Mouse (Mus musculus) left cerebral cortex, postnatal 14 days (tissue): ENCODE data around the gene Atg13. TPM values are rescaled to one million over a fixed set of nuclear protein-coding genes. Genes with fewer than 3 reads are reported as not detected.

Experiments
- DNase-seq, 2 experiments: peaks; one replicate each; pipeline ENCODE4 v3.0.0; 2021 to 2022; ENCODE audit warnings: low spot score in 2 of 2, mixed read lengths in 1 of 2
- intact Hi-C: fragments of 180-260 bp; cut with DNase I; formaldehyde crosslinking; loops from one replicate; pipeline ENCODE4 v1.15.1; 2025
- total RNA-seq, 2 experiments: library from RNA; stranded (reverse); gene quantifications; 2 replicates each; pipeline ENCODE4 v1.2.3; 2021

Gene Atg13
- total RNA-seq, 2 experiments from 2014 or later: 73.5 to 74.6 TPM

DNA sequence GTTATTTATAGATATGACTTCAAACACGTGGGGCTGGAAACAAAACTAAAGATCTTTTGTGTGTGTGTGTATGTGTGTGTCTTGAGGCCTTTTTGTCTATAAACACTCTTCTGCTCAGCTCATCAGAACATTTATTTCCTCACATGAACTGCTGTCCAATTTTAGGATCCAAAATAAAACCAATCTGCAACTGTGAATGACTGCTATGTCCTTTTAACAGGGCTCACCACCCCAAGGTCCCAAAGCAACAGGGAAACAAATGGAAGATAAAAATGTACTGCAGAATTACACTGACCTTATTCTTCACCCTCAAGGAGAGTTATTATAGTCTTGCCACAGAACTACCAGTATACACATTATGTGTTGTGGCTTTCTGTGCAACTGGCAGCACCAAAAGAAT, 11.2 kb downstream of the Atg13 start:
- no peak for DNase-seq

DNA sequence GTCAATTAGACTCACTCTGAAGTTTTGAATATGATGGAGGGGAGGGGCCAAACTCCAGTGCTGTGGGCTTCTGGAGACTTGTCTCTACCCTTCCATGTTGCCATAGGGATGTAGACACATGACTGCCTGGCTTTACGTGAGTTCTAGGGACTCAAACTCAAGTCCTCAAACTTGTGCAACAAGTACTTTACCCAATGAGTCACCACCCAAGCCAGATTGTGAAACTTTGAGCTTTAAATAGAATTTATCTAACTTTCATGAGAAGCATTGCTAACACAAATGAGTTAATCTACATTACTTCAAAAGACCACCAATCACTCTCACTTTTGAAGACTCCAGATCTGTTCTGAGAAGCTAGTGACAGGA, 14.2 kb downstream of the Atg13 start:
- no peak for DNase-seq
- intact Hi-C loops: no loop called here

More for the DNA sequence above, 11.2 kb downstream of the Atg13 start:
- intact Hi-C loops: no loop called here

DNA sequence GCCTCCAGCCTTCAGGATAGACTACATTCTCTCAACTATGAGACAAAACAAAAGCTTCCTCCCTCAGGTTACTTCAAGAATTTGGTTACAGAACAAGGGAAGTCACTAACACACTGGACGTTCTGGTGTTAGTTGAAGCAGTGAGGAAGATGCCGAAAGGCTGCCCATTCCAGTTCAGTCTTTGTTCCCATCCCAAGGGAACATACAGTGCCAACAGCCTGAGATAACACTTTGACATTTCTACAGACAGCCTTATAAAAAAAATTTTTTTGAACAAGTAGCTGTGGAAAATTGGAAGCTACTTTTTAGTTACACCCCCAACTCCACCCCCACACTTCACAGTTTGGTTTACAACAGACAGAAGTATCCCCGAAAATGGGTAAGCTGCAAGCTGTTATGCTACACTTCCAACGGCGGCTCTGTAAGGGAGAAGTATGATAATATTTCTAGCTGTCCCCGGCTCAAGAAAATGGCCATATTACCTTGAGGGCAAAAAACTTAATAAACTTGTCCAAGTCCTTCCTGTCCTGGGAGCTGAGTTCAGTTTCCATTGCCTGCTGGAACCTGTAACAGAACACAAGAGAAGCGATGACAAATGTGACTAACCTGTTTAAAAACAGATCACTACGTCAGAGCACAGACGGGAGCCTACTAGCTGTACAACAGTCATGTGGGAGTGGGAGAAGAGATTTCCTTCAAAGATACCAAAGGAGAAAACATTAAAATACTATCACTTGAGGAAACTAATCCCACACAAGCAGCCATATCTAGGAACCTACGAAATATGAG, 14.7 kb downstream of the Atg13 start:
- intact Hi-C loops: no loop called here
- DNase-seq: peak; percentile 34 to 48

DNA sequence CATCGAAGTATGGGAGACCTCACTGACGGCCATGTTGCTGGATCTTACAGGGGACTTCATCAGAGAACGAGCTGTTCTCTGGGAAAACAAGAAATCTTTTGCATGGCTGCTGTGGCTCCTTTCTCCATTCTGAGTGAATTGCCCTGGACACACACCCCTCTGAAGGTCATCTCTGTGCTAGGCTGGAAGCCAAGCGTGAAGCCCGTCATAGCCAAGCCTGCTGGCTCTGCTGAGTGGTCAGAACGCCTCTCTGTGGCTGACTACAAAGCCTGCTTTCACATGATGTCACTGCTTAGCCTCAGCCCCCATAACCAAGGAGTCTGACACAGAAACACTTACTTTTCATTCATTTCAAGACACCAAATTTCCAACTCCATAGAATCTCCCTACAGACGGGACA, 20.9 kb downstream of the Atg13 start:
- intact Hi-C loops: no loop called here

DNA sequence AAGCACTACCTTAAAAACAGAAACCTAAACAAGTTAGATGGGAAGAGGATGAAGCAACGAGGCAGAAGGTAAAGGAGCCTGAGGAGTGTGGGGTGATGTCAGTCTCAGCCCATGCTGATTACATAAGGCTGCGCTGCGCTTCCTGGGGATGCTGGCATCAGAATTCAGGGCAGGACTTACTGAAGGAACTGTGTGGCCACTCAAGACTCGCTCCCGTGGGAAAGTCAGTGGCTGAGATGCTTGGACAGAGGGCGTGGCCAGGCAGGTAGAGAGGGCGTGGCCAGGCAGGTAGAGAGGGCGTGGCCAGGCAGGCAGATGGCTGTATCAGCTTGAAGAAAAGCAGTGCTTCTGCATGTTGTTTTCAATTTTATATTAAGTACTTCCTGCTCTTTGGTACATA, 26.5 kb downstream of the Atg13 start:
- intact Hi-C loops: no loop called here
- DNase-seq: no peak

More for the DNA sequence above, 20.9 kb downstream of the Atg13 start:
- DNase-seq: peak; percentile 48

DNA sequence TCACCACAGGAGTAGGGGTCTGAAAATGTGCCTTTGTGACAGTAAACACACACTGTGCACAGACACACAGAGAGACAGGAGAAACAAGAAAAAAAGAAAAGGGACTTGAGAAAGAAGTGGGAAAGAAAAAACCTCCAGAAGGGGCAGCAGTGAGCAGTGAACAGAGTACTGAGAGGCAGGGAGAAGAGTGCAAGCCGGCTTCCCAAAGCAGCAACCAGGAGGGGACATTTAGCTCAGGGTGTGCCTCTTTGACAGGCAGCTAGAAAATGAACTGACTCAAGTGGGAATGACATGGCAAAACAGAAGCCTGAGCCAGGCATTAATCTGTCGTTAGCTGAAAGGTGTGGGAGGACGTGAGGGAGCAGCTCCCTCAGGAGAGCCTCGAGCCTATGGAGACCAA, 27.5 kb downstream of the Atg13 start:
- DNase-seq: peak; percentile 79 to 84
- intact Hi-C loops: no loop called here

DNA sequence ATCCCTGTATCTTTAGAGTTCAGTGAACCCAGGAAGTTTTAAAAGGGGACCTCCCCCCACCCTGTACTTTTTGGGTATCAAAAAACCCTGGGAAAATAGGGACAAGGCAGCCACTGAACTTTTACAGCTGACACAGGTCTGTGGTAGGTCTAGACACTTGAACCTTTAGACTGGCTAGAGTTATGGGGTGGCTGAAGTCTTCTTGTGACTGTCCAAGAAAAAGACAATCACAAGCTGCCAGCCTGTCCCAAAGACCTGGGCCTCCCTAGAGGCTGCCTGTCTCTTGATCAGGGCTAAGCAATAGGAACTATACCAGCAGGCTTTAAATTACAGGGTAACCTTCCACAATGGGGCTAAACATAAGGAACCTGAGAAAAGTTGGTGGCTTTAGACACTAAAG, 33.4 kb downstream of the Atg13 start:
- intact Hi-C loops: no loop called here

DNA sequence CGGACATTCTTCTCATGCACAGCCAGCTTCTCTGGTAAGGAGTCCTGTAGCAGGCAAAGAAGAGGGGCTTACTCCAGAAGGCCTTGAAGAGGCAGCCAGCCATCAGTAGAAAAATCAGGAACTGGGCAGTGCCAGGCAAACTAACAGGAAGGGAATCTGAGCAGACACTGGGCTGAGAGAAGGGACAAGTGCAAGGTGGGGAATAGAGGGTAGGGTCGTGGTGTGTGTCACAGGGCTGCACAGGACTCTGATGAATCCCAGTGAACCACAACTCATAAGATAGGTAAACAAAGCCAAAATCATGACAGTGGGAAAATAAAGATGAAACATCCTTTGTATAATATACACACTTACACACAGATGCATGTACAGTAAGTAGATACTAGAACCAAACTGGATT, 34.0 kb downstream of the Atg13 start:
- no peak for DNase-seq
- intact Hi-C loops: no loop called here

More for the DNA sequence above, 33.4 kb downstream of the Atg13 start:
- DNase-seq: no peak

DNA sequence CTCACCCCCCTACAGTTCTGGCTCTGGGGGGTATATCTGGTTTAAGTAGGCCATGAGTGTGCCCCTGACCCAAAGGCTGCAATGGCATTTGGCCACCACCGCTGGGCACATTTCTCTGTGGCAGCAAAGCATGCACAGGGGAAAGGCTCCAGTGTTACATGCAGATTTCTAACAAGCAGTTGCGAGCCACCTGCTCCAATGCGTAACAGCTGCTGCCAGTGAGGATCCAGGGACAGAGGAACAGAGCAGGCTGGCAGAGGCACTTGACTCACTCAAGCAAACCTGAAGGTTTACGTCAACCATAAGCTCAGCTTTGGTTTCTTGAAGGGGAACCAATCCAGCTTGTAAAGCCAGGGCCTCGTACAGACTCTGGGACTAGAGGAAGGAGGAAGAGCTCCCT, 35.5 kb downstream of the Atg13 start:
- peak; percentile 48 to 74 for DNase-seq
- intact Hi-C loops: no loop called here

DNA sequence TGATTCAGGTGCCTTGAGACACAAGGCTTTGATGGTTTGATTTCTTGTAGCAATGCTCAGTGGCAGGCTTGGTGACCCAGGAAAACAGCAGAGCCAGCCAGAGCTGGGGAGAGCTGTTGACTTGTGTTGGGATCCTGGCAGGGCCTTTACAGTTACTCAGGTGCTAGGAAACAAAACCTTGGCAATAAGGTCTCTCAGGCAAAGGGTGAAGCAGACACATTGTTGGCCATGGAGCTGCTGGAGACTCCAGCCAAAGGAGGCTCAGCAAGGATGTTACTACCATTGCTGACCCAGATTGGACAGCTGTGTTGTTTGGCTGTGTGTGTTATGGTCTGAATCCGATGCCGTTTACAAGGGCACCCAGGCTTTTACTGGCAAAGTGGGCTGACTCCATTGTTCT, 36.8 kb downstream of the Atg13 start:
- no peak for DNase-seq
- intact Hi-C loops: no loop called here

DNA sequence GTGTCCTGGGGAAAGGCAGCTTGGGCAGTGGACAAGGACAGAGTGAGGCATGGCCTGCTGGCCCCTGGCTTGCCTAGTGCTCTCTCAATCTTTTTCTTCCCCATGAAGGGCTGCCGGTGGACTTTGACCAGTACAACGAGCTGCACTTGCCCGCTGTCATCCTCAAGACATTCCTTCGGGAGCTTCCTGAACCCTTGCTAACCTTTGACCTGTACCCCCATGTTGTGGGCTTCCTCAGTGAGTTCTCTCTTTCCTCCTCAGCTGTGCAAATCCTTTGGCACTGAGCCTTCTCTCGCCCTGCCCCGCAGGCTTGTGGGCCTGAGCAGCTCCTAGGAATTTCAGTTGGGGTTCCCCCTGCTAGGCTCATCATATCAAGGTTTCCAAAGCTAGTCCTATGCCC, 40.3 kb downstream of the Atg13 start:
- intact Hi-C loops: no loop called here
- DNase-seq: no peak

DNA sequence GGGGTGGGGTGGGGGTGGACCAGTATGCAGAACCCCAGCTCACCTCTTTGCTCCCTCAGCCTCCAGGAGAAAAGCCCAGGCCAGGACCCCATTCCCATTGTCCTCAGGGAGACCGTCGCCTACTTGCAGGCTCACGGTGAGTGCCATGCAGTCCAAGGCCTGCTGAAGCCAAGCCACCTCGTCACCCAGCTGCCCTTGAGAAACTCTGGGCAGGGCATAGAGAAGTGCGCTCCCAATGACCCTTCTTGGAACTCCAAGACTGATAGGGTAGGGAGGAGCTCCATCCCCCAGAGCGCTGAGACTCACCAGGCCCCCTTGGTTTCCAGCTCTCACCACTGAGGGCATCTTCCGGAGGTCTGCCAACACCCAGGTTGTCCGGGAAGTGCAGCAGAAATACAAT, 41.0 kb downstream of the Atg13 start:
- intact Hi-C loops: no loop called here
- no peak for DNase-seq

DNA sequence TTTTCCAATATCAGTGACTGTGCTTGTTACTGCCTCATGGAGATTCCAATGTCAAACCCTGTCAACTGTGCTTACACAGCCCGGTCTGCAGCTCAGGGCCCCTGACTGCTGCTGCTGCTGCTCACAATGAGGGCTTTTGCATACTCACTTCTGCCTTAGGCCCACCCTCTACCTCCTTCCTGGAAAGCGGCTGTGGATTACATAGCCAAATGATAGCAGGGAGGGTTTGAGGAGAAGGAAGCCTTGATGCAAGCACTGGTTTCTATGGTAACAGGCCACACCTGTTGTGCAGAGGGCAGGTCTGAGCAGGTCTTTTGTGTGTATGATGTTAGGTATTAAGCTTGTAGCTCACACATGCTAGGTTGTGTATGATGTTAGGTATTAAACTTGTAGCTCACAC, 42.6 kb downstream of the Atg13 start:
- no peak for DNase-seq
- intact Hi-C loops: no loop called here

DNA sequence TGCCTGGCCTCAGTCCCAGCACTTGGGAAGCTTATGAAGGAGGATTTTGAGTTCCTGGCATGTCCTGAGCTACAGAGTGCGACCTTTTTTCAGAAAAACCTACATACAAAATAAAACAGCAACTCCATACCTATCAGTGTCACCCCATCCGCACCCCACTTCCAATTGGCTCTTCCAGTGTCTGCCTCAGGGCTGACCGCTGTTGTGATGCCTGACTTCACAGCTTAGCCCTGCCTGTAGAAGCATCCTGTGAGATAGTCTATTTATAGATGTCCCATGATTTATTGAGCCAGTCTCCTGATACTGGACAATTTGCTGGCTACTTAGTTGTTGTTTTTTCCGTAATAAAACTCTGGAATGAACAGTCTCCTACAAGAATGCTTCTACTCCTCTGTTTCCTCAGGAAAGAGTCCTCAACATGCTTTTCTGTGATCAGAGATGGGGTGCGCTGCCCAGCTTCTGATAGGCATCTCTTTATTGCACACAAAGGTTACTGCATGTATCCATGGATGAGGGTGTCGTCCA, 43.9 kb downstream of the Atg13 start:
- intact Hi-C loops: no loop called here
- no peak for DNase-seq

DNA sequence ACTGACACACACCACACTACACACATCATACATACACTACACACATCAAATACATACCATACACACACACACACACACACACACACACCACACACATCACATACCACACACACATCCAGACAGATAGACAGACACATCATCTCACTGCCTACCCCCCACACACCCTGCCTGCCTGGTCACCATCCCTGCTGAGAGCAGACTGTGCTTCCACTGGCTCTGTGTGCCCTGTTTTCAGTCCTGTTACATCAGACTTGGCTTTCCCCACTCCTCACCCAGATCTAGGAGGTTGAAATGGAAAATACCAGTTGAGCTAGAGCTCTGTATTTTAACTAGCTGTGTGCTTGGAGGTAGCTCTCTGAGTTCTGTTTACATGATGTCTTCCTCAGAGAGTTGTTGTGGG, 45.6 kb downstream of the Atg13 start:
- intact Hi-C loops: no loop called here
- no peak for DNase-seq

DNA sequence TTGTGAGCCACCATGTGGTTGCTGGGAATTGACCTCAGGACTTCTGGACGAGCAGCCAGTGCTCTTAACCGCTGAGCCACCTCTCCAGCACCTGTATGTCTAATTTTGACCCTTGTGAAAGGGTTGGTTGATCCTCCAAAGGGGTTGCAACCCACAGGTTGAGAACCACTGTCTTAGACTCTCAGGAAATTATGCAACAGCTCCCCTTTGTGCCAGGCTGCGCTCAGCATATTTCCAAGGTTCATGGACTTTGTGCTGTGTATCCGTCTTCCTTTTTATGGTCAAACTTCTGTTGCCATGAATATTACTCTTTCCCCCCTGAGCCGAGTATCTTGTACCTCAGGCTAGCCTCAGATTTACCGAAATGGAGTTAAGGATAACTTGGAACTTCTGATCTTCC, 49.4 kb downstream of the Atg13 start:
- no peak for DNase-seq
- intact Hi-C loops: no loop called here

DNA sequence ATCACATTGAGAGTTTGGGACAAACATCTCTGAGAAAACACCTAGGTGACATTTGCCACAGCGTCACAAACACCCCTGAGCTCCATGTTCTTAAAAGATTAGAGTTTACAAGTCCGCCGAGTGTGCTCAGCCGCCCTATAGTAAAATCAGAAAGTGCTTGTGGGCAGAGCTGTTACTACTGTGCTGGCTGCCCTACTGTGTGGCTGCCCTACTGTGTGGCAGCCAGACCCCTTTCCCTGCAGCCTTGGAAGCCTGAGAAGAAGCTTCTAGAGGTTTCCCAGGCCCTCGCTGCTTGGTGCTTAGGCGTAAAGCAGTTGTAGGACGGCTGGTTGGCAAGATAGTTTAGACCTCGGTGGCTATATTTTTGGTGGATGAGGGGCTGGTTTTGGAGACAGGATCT, 50.7 kb downstream of the Atg13 start:
- intact Hi-C loops: no loop called here
- no peak for DNase-seq

DNA sequence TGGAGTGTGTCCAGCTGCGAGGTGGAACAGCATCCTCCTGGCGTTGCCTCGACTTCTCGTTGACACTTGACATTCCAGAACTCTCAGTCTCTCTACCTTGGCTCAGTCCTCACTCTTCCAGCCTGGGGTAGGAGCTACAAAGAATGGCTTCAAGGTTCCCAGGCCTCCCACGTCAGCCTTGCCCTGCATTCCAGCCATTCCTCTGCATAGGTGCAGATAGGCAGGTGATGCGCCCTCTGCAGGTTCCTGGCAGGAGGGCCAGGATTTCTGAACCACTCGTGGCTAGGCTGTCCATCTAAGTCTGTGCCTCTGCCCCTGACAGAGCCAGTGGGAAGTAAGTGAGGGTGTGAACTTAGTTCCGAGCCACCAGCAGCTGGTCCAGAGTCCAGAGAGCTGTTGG, 53.6 kb downstream of the Atg13 start:
- DNase-seq: no peak
- intact Hi-C loops: no loop called here

DNA sequence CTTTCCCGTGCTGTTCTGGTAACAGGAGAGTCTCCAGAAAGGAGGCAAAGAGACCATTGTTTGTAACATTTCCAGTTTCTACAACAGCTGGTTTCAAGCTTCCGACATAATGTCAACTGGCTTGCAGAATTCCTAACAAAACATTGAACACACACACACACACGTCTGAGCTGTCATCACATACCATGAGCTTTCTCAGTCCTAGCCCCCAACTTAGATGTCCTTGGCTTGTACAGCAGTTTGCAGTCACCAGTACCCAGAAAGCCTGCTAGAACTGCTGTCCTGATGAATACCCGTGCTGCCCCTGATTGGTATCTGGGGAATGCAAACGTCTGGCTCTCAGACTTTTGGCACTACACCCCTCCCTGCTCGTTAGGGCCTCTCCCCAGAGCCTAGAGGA, 54.5 kb downstream of the Atg13 start:
- DNase-seq: no peak
- intact Hi-C loops: no loop called here

DNA sequence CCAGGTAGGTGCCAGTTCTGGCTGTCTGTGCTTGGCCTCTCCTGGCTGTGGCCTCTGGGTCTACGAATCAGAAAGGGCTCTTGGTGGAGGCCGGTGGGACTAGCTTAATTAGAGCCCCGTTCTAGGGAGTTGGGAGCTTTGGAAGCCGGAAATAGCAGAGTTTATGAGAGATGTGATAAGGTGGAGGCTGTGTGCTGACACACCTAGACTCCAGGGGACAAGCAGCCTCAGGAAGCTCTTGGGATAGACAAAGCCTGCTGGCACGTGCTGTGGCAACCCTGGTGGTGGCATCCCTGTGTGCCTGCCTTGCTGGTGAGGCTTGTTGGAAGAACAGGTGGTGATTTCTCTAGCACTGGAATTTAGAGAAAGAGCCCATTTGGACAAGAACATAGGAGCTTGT, 55.0 kb downstream of the Atg13 start:
- no peak for DNase-seq
- intact Hi-C loops: no loop called here

DNA sequence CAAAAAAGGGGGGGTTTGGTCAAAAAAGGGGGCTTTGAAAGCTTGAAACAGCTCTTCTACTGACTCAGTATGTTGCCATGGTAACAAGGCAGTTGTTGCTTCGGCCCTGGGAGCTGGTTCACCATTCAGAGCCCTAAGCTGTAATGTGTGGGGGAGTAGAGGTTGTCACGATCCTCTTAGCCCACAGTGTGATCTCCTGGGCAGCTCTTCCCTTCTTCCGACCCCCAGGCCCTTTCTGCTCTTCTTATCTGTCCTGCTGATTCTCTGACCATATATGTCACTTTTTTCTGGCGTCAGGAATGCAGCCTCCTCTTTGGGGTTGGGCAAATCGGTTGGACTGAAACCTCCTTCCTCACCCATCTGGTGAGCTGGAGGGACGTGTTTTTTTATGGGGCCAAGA, 57.5 kb downstream of the Atg13 start:
- DNase-seq: peak in 1 of 2 experiments; percentile 74
- intact Hi-C loops: no loop called here
